Mouse (Mus musculus) heart, postnatal 0 days (tissue): Measurements from ENCODE around the gene Lcn10.

Source experiments
- CTCF ChIP-seq: IDR thresholded peaks from 2 replicates; pipeline ENCODE4 v1.5.1; 2016; ENCODE audit warnings: antibody characterized with exemption, control low read depth, low read depth
- EP300 ChIP-seq: IDR thresholded peaks from 2 replicates; pipeline ENCODE4 v1.6.1; 2016; ENCODE audit warnings: antibody characterized with exemption, low read depth

DNA sequence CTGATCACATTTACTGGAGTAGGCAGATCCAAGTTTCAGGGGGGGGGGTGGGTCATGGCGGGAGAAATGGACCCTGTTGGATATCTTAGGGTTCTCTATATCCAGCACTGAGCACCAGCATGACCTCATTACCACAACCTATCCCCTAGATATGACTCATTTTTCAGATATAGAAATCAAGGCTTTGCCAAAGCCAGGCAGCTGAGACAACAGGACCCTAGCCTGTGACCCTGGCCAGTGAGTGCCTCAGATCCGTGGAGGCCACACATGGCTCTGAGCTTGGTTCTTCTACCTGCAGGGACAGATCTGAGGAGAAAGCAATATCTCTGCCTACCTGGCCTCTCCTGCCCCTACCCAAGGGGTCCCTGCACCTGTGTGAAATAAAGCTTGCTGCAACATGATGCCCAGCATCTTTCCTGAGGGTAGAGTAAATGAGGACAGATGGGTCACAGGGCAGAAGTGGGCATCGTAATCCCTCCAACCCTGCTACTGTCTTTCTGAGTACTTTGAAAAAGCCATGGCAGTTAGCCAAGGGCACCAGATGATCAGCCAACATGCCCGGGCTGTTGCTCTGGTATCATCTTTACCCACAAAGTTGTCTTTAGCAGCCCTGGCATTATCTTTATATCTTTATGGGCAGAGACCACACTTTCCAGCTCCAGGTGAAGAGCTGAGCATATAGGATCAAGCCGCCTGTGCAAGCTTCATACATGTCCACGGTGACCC lies 21.1 kb upstream of the Lcn10 start:
- TF ChIP-seq EP300, result no peak
- no peak for TF ChIP-seq CTCF
